Mouse (Mus musculus): Measurements from ENCODE around the gene Spata31d1b. TPM values are rescaled to one million over a fixed set of nuclear protein-coding genes. Genes with fewer than 3 reads are reported as not detected.

Spata31d1b gene
- polyA plus RNA-seq, 1 experiment: not detected

DNA sequence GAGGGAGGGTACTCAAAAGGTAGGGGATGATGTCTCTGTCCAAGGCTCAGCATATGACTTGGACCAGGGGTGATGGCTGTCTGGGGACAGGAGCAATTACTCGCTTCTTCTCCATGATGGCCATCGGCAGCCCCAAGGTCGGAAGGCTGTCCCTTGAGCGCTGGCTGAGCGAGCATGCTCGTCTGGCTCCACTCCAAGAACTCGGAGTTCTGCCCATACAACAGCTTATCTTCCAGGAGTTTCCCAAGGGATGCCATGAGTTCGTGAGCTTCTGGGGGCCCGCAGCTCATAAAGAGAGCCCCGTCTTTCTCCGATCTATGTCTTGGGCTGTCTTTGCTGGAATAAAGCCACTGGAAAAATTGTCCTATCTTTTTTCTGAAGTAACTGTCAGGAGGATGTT lies 29.0 kb downstream of the Spata31d1b start:
- DNase-seq: no peak
- Histone ChIP-seq H3K4me3 (replicated peaks; ENCODE audit: extremely low read depth, low read depth, low read length) (no peak overlapping the region), H3K4me1 (ENCODE audit: control insufficient read depth, insufficient read depth, low read length) (no peaks in the 10 kb centered on the region)
- TF ChIP-seq POLR2A (IDR thresholded peaks at IDR 0.05; ENCODE audit: borderline replicate concordance, extremely low read depth, low read depth, low read length) (no peak), CTCF (IDR thresholded peaks at IDR 0.05; ENCODE audit: insufficient read depth, low read length) (no peak)
- 74% methylated on average over 11 of the region's 11 CpGs for WGBS

DNA sequence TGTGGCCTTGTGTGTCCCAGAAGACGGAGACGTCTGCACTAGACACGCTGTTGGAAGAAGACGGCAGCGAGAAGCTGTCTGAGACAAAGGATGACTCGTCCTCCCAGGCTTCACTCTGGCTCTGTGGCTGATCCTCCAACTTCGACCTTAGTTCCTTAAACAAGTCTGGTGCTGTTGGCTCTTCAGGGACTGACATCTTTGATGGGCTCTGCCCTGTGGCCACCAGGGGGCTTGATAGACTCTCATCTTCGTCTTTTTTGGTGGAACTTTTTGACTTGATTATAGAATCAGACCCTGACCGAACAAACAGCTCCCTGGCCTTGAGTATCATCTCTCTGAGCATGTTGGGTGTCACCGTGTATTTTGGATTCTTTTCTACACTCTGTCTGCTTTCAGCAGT lies 29.6 kb downstream of the Spata31d1b start:
- Histone ChIP-seq H3K4me3 (replicated peaks; ENCODE audit: extremely low read depth, low read depth, low read length) (no peak overlapping the region), H3K4me1 (ENCODE audit: control insufficient read depth, insufficient read depth, low read length) (no peaks in the 10 kb centered on the region)
- no peak for DNase-seq
- no peak for TF ChIP-seq POLR2A (IDR thresholded peaks at IDR 0.05; ENCODE audit: borderline replicate concordance, extremely low read depth, low read depth, low read length)
- TF ChIP-seq CTCF (IDR thresholded peaks at IDR 0.05; ENCODE audit: insufficient read depth, low read length): 0 out of 2 replicates have a peak, but pooled peaks have one; percentile 22
- 55% methylated on average over 10 of the region's 10 CpGs for WGBS

DNA sequence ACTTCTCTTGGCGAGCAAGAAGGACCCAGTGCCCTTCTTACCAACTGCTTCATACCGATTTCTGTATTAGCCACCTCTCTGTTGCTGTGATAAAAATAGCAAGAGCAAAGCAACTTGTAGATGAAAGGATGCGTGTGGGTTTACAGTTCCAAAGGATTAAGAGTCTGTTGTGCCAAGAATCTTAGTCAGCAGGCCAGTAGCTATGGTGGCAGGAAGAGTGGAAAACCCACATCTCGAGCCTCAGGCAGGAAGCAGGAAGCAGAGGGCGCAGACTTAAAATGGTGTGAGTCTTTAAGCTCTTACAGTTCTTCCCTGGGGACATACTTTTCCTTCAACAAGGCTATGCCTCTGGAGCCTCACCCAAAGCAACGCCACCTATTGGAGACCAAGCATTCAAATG lies 33.4 kb downstream of the Spata31d1b start:
- Histone ChIP-seq H3K4me3 (replicated peaks; ENCODE audit: extremely low read depth, low read depth, low read length) (no peak overlapping the region), H3K4me1 (ENCODE audit: control insufficient read depth, insufficient read depth, low read length) (no peaks in the 10 kb centered on the region)
- TF ChIP-seq POLR2A (IDR thresholded peaks at IDR 0.05; ENCODE audit: borderline replicate concordance, extremely low read depth, low read depth, low read length): no peak
- TF ChIP-seq CTCF (IDR thresholded peaks at IDR 0.05; ENCODE audit: insufficient read depth, low read length): no peak
- no peak for DNase-seq
- 59% methylated on average over 6 of the region's 6 CpGs for WGBS

DNA sequence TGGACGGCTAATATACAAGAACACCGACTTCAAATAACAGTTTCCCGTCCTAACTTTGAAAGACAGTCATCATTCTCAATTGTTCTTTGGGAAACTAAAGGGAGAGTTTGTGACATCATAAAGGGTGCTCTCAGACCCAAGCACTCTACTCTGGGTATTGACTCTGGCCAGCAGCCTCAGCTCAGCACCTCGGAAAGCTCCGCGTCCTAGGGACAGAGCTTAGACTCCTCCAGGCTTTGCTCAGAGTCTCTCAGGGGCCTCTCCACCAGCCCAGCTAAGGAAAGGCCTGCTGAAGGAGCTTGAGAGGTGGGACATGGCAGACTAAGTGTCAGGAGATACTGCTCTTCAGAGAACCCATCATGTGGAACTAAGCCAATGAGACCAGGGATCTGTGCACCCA lies 34.1 kb downstream of the Spata31d1b start:
- no peak for DNase-seq
- no peaks in the 10 kb centered on the region for H3K4me1 ChIP-seq (ENCODE audit: control insufficient read depth, insufficient read depth, low read length)

DNA sequence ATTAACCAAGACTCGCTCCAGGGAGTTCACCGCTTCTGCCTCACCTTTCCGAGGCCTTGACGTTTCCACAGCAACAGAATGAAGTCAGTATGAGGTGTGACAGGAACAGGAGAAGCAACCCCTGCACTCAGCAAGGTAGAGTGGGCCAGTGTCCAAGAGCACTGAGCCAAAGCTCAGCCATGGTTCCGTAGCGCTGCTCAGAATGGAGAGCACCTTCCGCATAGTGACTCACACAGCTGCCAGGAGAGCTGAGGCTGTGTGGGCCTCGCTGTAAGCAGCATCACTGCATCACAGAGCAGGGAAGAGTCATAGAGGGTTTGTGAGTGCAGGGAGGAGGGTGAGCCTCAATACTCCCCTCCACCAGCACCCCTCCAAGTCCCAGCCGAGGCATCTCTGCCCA lies 34.6 kb downstream of the Spata31d1b start, which contains the start of gene 1700014D04Rik:
TSS of gene 1700014D04Rik (minus strand) at position 42 of the 400 bp plus-strand sequence.
- WGBS: 80% methylated on average over 9 of the region's 9 CpGs
- H3K4me1 ChIP-seq (ENCODE audit: control insufficient read depth, insufficient read depth, low read length): no peaks in the 10 kb centered on the region
- no peak within 1 kb of the TSS for H3K4me3 ChIP-seq (replicated peaks; ENCODE audit: extremely low read depth, low read depth, low read length)
- TF ChIP-seq POLR2A (IDR thresholded peaks at IDR 0.05; ENCODE audit: borderline replicate concordance, extremely low read depth, low read depth, low read length): no peak
- no peak for TF ChIP-seq CTCF (IDR thresholded peaks at IDR 0.05; ENCODE audit: insufficient read depth, low read length)
- DNase-seq: no peak

More for the DNA sequence above, 34.1 kb downstream of the Spata31d1b start:
- TF ChIP-seq POLR2A (IDR thresholded peaks at IDR 0.05; ENCODE audit: borderline replicate concordance, extremely low read depth, low read depth, low read length) (no peak), CTCF (IDR thresholded peaks at IDR 0.05; ENCODE audit: insufficient read depth, low read length) (no peak)
- WGBS: 70% methylated on average over 6 of the region's 6 CpGs
- no peak overlapping the region for H3K4me3 ChIP-seq (replicated peaks; ENCODE audit: extremely low read depth, low read depth, low read length)

DNA sequence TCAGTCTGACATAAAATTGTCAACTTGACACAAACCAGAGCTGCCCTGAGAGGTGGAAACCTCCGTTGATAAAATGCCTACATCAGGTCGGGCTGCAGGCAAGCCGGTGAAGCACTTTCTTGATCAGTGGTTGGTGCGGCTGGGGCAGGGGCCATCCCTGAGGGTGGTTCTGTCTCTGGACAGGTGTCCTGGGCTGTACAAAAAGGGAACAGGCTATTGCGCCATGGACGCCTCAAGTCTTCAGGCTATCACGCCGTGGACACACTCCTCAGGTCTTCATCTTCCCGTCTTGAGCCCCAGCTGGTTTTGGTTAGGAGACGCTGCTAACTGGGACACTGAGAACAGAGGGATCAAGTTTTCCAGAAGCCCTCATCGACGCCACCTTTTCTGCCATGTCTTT lies 38.2 kb downstream of the Spata31d1b start:
- no peak overlapping the region for H3K4me3 ChIP-seq (replicated peaks; ENCODE audit: extremely low read depth, low read depth, low read length)
- TF ChIP-seq CTCF (IDR thresholded peaks at IDR 0.05; ENCODE audit: insufficient read depth, low read length) (no peak), POLR2A (IDR thresholded peaks at IDR 0.05; ENCODE audit: borderline replicate concordance, extremely low read depth, low read depth, low read length) (no peak)
- WGBS: 80% methylated on average over 12 of the region's 12 CpGs
- no peak for DNase-seq
- H3K4me1 ChIP-seq (ENCODE audit: control insufficient read depth, insufficient read depth, low read length): no peaks in the 10 kb centered on the region

DNA sequence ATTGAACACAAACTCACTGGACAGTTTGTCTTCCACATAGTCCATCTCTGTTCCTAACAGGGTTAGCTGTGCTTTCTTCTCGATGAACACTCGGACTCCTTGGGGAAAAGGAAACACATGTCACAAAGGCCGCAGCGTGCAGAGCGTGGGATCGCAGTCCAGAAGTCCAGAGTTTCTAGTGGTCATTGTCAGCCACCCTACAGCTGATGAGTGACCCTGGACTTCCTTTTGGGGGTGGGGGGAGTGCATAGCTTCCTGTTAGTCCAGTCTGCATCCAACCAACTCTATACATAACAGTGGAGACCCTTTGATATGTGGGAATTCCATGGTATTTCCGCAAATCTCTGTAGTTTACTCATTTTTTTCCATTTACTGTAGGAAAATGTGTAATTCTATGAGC lies 44.8 kb downstream of the Spata31d1b start:
- WGBS: 66% methylated on average over 7 of the region's 7 CpGs
- no peak for DNase-seq
- peaks cover 3% of the 10 kb centered on the region; the same call in 1 of the 2 replicates for H3K4me1 ChIP-seq (ENCODE audit: control insufficient read depth, insufficient read depth, low read length)
- TF ChIP-seq CTCF (IDR thresholded peaks at IDR 0.05; ENCODE audit: insufficient read depth, low read length) (no peak), POLR2A (IDR thresholded peaks at IDR 0.05; ENCODE audit: borderline replicate concordance, extremely low read depth, low read depth, low read length) (no peak)
- H3K4me3 ChIP-seq (replicated peaks; ENCODE audit: extremely low read depth, low read depth, low read length): no peak overlapping the region

DNA sequence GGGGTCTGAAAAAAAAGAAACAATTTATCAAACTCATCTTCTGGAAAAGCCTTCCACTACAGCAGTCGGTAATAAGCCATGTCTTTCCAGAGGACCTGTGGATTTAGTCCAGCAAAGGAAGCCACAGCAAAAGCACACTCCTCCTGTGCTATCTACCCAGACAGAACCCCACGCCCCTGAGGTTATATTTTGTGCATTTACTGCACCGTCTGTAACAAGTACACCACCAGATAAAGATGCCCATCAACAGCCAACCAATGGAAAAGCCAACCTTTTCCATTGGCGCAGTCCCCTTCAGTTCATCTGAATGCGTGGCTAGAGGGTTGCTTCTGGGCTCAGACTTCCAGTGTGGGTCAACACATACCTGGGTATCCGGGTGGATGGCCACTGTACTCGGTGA lies 50.7 kb downstream of the Spata31d1b start:
- WGBS: 83% methylated on average over 7 of the region's 7 CpGs
- peaks cover 13% of the 10 kb centered on the region for H3K4me1 ChIP-seq (ENCODE audit: control insufficient read depth, insufficient read depth, low read length)
- no peak for TF ChIP-seq CTCF (IDR thresholded peaks at IDR 0.05; ENCODE audit: insufficient read depth, low read length)
- no peak for TF ChIP-seq POLR2A (IDR thresholded peaks at IDR 0.05; ENCODE audit: borderline replicate concordance, extremely low read depth, low read depth, low read length)
- H3K4me3 ChIP-seq (replicated peaks; ENCODE audit: extremely low read depth, low read depth, low read length): no peak overlapping the region
- no peak for DNase-seq

DNA sequence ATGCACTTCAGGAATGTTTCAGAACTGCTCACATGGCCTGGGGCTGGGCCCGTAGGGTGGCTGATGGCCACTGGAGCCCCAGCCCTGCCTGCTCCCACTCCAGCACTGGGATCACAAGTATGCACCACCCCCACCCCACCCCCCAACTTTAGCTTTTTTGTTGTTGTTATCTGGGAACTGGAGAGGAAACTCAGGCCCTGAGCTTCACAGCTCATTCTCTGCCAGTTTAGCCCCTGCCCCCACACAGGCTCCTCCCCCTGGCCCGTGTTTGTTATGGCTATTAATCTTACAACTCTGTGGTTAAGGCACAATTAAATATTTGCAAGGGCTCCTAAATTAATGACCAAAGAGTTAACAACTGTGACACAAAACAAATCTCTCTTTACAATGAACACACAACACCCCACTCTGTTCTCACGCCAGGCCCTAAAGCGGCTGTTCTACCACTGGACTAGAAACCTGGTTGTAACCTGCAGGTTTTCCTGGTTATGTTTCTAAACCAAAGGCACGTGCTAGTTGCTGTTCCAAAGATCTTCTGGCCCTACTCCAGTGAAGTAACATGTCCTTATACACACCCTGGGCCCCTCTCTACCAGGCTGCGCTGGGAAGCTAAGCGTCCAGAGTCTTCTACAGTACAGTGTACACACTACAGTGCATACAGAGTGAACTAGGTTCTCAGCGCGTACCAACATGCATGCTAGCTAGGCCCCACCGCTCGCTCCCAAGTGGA lies 54.9 kb downstream of the Spata31d1b start:
- 45% methylated on average over 11 of the region's 11 CpGs for WGBS
- Histone ChIP-seq H3K4me3 (replicated peaks; ENCODE audit: extremely low read depth, low read depth, low read length) (no peak overlapping the region), H3K4me1 (ENCODE audit: control insufficient read depth, insufficient read depth, low read length) (peaks cover 20% of the 10 kb centered on the region)
- TF ChIP-seq POLR2A (IDR thresholded peaks at IDR 0.05; ENCODE audit: borderline replicate concordance, extremely low read depth, low read depth, low read length) (no peak), CTCF (IDR thresholded peaks at IDR 0.05; ENCODE audit: insufficient read depth, low read length) (no peak)
- DNase-seq: peak; percentile 11

DNA sequence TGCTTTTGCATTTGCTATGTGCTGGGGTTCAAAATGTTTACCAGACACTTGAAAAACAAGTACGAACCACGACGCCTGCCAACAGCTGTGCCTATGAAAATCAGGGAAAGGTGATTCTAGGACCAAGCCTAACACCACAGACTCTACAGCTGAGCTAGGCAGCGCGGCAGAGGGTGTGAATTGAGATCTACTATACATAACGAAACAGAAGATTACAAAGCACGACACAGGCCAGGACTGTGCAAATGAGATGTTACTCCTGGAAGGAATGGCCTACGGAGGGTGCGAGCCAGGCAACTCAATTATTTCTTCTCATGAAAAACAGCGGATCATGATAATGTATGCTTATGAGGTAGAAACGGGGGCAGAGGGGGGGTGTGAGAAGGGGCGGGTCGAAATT lies 56.4 kb downstream of the Spata31d1b start:
- H3K4me3 ChIP-seq (replicated peaks; ENCODE audit: extremely low read depth, low read depth, low read length): peak overlapping the region; percentile 3
- peak; percentile 19 for DNase-seq
- no peak for TF ChIP-seq CTCF (IDR thresholded peaks at IDR 0.05; ENCODE audit: insufficient read depth, low read length)
- TF ChIP-seq POLR2A (IDR thresholded peaks at IDR 0.05; ENCODE audit: borderline replicate concordance, extremely low read depth, low read depth, low read length): no peak
- H3K4me1 ChIP-seq (ENCODE audit: control insufficient read depth, insufficient read depth, low read length): peaks cover 20% of the 10 kb centered on the region
- WGBS: 22% methylated on average over 13 of the region's 13 CpGs

Other genes with a start within 250 kb of the Spata31d1b start
- gene Agtpbp1, start 127.1 kb upstream of the Spata31d1b start, polyA plus RNA-seq (2012; rRNA removed): 5.6 and 9.9 TPM in 2 replicates
- 19.8 and 32.7 TPM in 2 replicates for gene Naa35, start 127.0 kb upstream of the Spata31d1b start, polyA plus RNA-seq (2012; rRNA removed)
- 11.2 and 15.3 TPM in 2 replicates for gene Golm1, start 36.5 kb upstream of the Spata31d1b start, polyA plus RNA-seq (2012; rRNA removed)
- not detected in 2 replicates for gene 4921517D22Rik, start 18.2 kb upstream of the Spata31d1b start, polyA plus RNA-seq (2012; rRNA removed)
- gene Spata31d1a, start 2.0 kb upstream of the Spata31d1b start, polyA plus RNA-seq (2012; rRNA removed): not detected in 2 replicates
- gene Spata31d1d, start 19.5 kb downstream of the Spata31d1b start, polyA plus RNA-seq (2012; rRNA removed): not detected in 2 replicates
- gene 1700014D04Rik, start 34.5 kb downstream of the Spata31d1b start, polyA plus RNA-seq (2012; rRNA removed): 0.04 TPM in 1 of 2 replicates, not detected in the other
- gene Isca1, start 57.5 kb downstream of the Spata31d1b start, polyA plus RNA-seq (2012; rRNA removed): 59.0 and 82.1 TPM in 2 replicates
- gene Gm49354, start 70.0 kb downstream of the Spata31d1b start, polyA plus RNA-seq (2012; rRNA removed): not detected in 2 replicates
- gene Tut7, start 110.9 kb downstream of the Spata31d1b start, polyA plus RNA-seq (2012; rRNA removed): 20.1 and 24.5 TPM in 2 replicates